Mouse (Mus musculus) bone marrow macrophage, adult 2 months (primary cell): ENCODE data around the gene Chmp5.

Experiments
- CTCF ChIP-seq: IDR thresholded peaks from 2 replicates; pipeline ENCODE4 v1.5.1; 2012; ENCODE audit warnings: low read depth, mild to moderate bottlenecking, low read length, moderate library complexity
- POLR2A ChIP-seq: IDR thresholded peaks from 2 replicates; pipeline ENCODE4 v1.6.1; 2012; ENCODE audit warnings: mild to moderate bottlenecking, low read depth, low read length, borderline replicate concordance

GRCm38 (mm10) chr4:40906298-40906697 lies 41.9 kb upstream of the Chmp5 start:
- TF ChIP-seq CTCF = no peak
- TF ChIP-seq POLR2A = no peak
